Mouse (Mus musculus) gonadal fat pad, adult 2 months (tissue): ENCODE data around the gene Faxc. TPM values are rescaled to one million over a fixed set of nuclear protein-coding genes. Genes with fewer than 3 reads are reported as not detected.

Experiments used
- DNase-seq: peaks from one replicate; pipeline ENCODE4 v3.0.0-alpha.2; 2012; ENCODE audit warnings: low read depth
- polyA plus RNA-seq: library from polyadenylated mRNA; depleted of rRNA; stranded (reverse); fragments of >200 nt; gene quantifications from 2 replicates; pipeline ENCODE4 v1.2.3, GENCODE M21; 2012; rRNA removed

Faxc gene
- polyA plus RNA-seq, 1 experiment = 1.1 TPM

- no peak for DNase-seq
Measured at GRCm38 (mm10) chr4:22029951-22030350, 98.8 kb downstream of the Faxc start.

Other genes starting within 250 kb of the Faxc start
- not detected in 2 replicates for gene Prdm13, start 245.4 kb upstream of the Faxc start, polyA plus RNA-seq
- gene Ccnc, start 203.6 kb upstream of the Faxc start, polyA plus RNA-seq = 6.0 and 7.5 TPM in 2 replicates
- 2.7 TPM in 2 replicates for gene Usp45, start 164.2 kb upstream of the Faxc start, polyA plus RNA-seq
- gene Tstd3, start 164.1 kb upstream of the Faxc start, polyA plus RNA-seq = 1.5 and 2.6 TPM in 2 replicates
- gene Pnisr, start 83.7 kb upstream of the Faxc start, polyA plus RNA-seq = 66.7 and 70.8 TPM in 2 replicates
- gene Coq3, start 51.7 kb upstream of the Faxc start, polyA plus RNA-seq = 5.4 and 6.5 TPM in 2 replicates